Mouse (Mus musculus): ENCODE measurements around the gene Cep83.

GRCm38 (mm10) chr10:94780618-94781262 is 92.3 kb downstream of the Cep83 start:
- TF ChIP-seq CTCF (IDR thresholded peaks at IDR 0.05; ENCODE audit: borderline replicate concordance, insufficient read depth, low read depth, low read length) (no peak), POLR2A (IDR thresholded peaks at IDR 0.05; ENCODE audit: borderline replicate concordance, insufficient read depth, low read length) (no peak)
